Mouse (Mus musculus) myocyte (in vitro differentiated cells): ENCODE results near the gene Ticam1. TPM values are rescaled to one million over a fixed set of nuclear protein-coding genes. Genes with fewer than 3 reads are reported as not detected.
A peak's percentile ranks its signal among the peaks of the same experiment; 100 is the strongest.

ENCODE experiments used
- H3K27me3 ChIP-seq: one replicate; pipeline ENCODE4 v1.6.1; 2011; ENCODE audit not compliant: control insufficient read depth, insufficient read depth, insufficient read length
- H3K36me3 ChIP-seq: one replicate; pipeline ENCODE4 v1.6.1; 2011; ENCODE audit not compliant: control insufficient read depth, insufficient read depth
- H3K4me2 ChIP-seq: one replicate; pipeline ENCODE4 v1.6.1; 2011; ENCODE audit warnings: low read depth, control low read depth
- H3K4me3 ChIP-seq: one replicate; pipeline ENCODE4 v1.5.1; 2011; ENCODE audit warnings: mild to moderate bottlenecking, control low read depth, moderate library complexity
- H3K79me2 ChIP-seq: one replicate; pipeline ENCODE4 v1.6.1; 2011; ENCODE audit not compliant: control insufficient read depth, insufficient read depth
- H3ac ChIP-seq: one replicate; pipeline ENCODE4 v1.6.1; 2011; ENCODE audit not compliant: control insufficient read depth, insufficient read length
- CEBPB ChIP-seq: IDR thresholded peaks from 2 replicates; pipeline ENCODE4 v1.6.1; 2011; ENCODE audit warnings: mild to moderate bottlenecking, moderate library complexity; ENCODE audit not compliant: poor library complexity, insufficient read depth, severe bottlenecking
- E2F4 ChIP-seq: IDR thresholded peaks from one replicate; pipeline ENCODE4 v1.6.1; 2011; ENCODE audit warnings: mild to moderate bottlenecking, control low read depth, moderate library complexity; ENCODE audit not compliant: insufficient read depth
- MAX ChIP-seq: IDR thresholded peaks from one replicate; pipeline ENCODE4 v1.6.1; 2011; ENCODE audit warnings: low read depth, mild to moderate bottlenecking, control low read depth
- MYOD1 ChIP-seq, 3 experiments: IDR thresholded peaks; one replicate each; pipeline ENCODE4 v1.6.1; 2011; ENCODE audit warnings: control low read depth in 2 of 3, low read depth in 2 of 3, mild to moderate bottlenecking in 2 of 3, moderate library complexity in 1 of 3; ENCODE audit not compliant: insufficient read length in 2 of 3, control insufficient read depth in 1 of 3
- MYOG ChIP-seq, 3 experiments: IDR thresholded peaks; one replicate each; pipeline ENCODE4 v1.6.1; 2011; ENCODE audit warnings: control low read depth in 2 of 3, low read depth in 2 of 3, mild to moderate bottlenecking in 2 of 3; ENCODE audit not compliant: insufficient read length in 2 of 3, control insufficient read depth in 1 of 3, insufficient read depth in 1 of 3
- POLR2A ChIP-seq: IDR thresholded peaks from one replicate; pipeline ENCODE4 v1.6.1; 2011; ENCODE audit warnings: low read depth, mild to moderate bottlenecking, control low read depth, moderate library complexity; ENCODE audit not compliant: insufficient read length
- POLR2AphosphoS2 ChIP-seq: IDR thresholded peaks from one replicate; pipeline ENCODE4 v1.6.1; 2011; ENCODE audit warnings: low read depth, control low read depth; ENCODE audit not compliant: insufficient read length
- REST ChIP-seq: IDR thresholded peaks from one replicate; pipeline ENCODE4 v1.6.1; 2011; ENCODE audit warnings: mild to moderate bottlenecking, control low read depth, moderate library complexity; ENCODE audit not compliant: insufficient read depth, insufficient read length
- SRF ChIP-seq: IDR thresholded peaks from one replicate; pipeline ENCODE4 v1.6.1; 2011; ENCODE audit warnings: low read depth; ENCODE audit not compliant: control insufficient read depth, insufficient read length
- TCF12 ChIP-seq: IDR thresholded peaks from one replicate; pipeline ENCODE4 v1.6.1; 2011; ENCODE audit warnings: mild to moderate bottlenecking, control low read depth; ENCODE audit not compliant: poor library complexity, insufficient read depth, severe bottlenecking
- TCF3 ChIP-seq: IDR thresholded peaks from one replicate; pipeline ENCODE4 v1.6.1; 2011; ENCODE audit warnings: low read depth, control low read depth; ENCODE audit not compliant: insufficient read length
- USF1 ChIP-seq: IDR thresholded peaks from one replicate; pipeline ENCODE4 v1.6.1; 2011; ENCODE audit warnings: low read depth, mild to moderate bottlenecking, control low read depth, moderate library complexity
- polyA plus RNA-seq: library from polyadenylated mRNA; unstranded; fragments of >200 nt; fragmentation: generic; extraction: Trizol; gene quantifications from one replicate; pipeline ENCODE4 v1.2.1, GENCODE M21; 2012; ENCODE audit warnings: missing spikeins

Ticam1 gene
- polyA plus RNA-seq, 1 experiment = 9.1 TPM

DNA sequence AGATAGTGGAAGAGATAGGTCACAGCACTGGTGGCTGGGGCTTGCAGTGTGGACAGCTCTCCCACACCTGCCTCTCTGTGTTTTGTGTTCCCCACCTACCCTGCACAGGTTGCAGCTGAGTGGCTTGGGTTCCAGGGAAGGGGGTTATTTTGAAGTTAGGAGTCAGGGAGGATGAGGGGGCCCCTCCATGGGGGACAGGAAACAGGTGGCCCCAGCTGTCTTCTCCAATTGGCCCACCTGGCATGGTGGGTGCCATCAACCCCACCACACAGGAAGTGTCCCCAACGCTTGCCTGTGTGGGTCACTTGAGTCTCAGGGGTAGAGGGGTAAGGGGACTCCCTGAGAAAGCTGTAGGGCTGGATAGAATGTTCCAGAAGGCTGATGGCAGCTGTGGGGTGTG lies 16.7 kb upstream of the Ticam1 start:
- no peak overlapping the region for H3K4me3 ChIP-seq
- TF ChIP-seq MYOD1 (IDR thresholded peaks at IDR 0.05; ENCODE audit: control insufficient read depth in 1 of 3, insufficient read length in 2 of 3, low read depth in 2 of 3) (peak in 1 of 3 experiments; percentile 25), E2F4 (no peak), MYOG (IDR thresholded peaks at IDR 0.05; ENCODE audit: control insufficient read depth in 1 of 3, insufficient read depth in 1 of 3, insufficient read length in 2 of 3, low read depth in 2 of 3) (peak in 1 of 3 experiments; percentile 33)

DNA sequence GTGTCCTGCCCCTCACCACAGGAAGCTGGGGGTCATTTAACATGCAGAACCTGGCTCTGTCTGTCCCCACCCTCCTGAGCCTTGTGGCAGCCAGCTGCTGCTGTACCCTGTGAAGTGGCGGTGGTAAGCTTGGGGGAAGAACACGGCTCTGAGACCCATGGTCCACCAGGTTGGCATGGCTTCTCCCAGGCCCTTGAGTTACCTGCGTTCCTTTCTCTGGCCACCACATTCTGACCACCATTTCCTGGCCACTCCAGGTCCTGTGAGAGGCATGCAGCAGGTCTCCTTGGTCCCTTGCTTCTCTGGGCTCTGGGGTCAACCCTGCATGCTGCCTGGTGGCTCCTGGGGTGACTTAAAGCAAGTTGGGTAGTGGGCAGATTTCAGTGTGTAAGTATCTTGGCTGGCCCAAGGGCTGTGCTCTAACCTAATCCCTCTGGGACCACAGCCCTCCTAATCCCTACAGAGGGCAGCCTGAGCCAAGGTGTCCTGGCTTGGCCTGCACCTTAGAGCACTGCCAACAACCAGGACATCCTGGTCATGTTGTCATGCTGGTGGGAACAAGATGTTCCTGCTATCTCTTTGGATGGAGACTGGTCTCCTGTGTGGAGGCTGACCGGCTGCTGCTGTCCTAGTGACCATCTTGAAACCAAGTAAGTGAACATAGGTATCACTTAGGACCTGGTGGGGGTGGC lies 16.1 kb upstream of the Ticam1 start, which contains the start of gene Plin3:
TSS of gene Plin3 (minus strand) at position 343 of the 692 bp plus-strand sequence.
- Histone ChIP-seq H3K4me3 (no peak within 1 kb of the TSS), H3ac (no peak within 1 kb of the TSS), H3K4me2 (no peak within 1 kb of the TSS), H3K36me3 (no peaks in the 10 kb centered on the region), H3K27me3 (no peaks in the 10 kb centered on the region), H3K79me2 (peaks cover 11% of the 10 kb centered on the region)
- TF ChIP-seq MYOG (IDR thresholded peaks at IDR 0.05; ENCODE audit: control insufficient read depth in 1 of 3, insufficient read depth in 1 of 3, insufficient read length in 2 of 3, low read depth in 2 of 3) = no peak
- TF ChIP-seq TCF12 = no peak
- TF ChIP-seq TCF3 = no peak
- TF ChIP-seq POLR2A = no peak
- no peak for TF ChIP-seq MYOD1 (IDR thresholded peaks at IDR 0.05; ENCODE audit: control insufficient read depth in 1 of 3, insufficient read length in 2 of 3, low read depth in 2 of 3)
- TF ChIP-seq REST = no peak
- no peak for TF ChIP-seq CEBPB
- no peak for TF ChIP-seq MAX
- no peak for TF ChIP-seq E2F4

More for the DNA sequence above, 16.7 kb upstream of the Ticam1 start:
- Histone ChIP-seq H3K79me2 (peaks cover 5% of the 10 kb centered on the region), H3K27me3 (no peaks in the 10 kb centered on the region), H3K4me2 (no peak overlapping the region), H3ac (no peak overlapping the region), H3K36me3 (no peaks in the 10 kb centered on the region)

DNA sequence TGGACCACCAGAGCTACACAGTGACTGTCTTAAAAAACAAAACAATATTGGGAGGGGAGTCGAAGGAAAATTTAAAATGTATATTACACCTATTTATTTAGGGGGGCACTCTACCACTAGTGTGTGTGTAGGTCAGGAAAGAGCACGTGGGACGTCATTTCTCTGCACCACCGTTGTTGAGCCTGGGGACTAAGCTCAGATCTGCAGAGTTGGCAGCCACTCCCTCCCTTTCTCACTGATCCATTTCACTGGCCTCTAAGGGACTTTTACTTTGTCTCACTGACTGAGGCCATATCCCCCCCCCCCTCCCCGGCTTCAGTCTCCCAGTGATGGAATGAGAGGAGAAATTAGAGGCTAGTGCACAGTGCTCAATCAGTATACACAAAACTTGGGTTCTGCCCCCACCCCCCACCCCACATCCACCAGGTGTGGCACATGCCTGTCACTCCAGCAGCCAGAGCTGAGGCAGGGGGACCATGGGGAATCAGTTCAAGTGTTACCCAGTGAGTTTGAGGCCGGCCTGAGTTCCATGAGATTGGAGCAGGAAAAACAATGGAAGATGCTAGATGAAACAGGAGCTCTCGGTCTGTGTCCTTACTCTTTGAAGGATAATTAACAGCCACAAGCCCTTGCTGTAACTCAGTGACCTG lies 15.4 kb upstream of the Ticam1 start:
- H3K36me3 ChIP-seq = no peaks in the 10 kb centered on the region
- H3K27me3 ChIP-seq = no peaks in the 10 kb centered on the region
- peaks cover 12% of the 10 kb centered on the region for H3K79me2 ChIP-seq
- H3K4me2 ChIP-seq = peak overlapping the region; percentile 99
- H3ac ChIP-seq = no peak overlapping the region
- TF ChIP-seq MYOD1 (IDR thresholded peaks at IDR 0.05; ENCODE audit: control insufficient read depth in 1 of 3, insufficient read length in 2 of 3, low read depth in 2 of 3) = no peak
- TF ChIP-seq POLR2A = no peak
- TF ChIP-seq TCF3 = no peak
- TF ChIP-seq POLR2AphosphoS2 = no peak
- no peak for TF ChIP-seq REST
- TF ChIP-seq MYOG (IDR thresholded peaks at IDR 0.05; ENCODE audit: control insufficient read depth in 1 of 3, insufficient read depth in 1 of 3, insufficient read length in 2 of 3, low read depth in 2 of 3) = no peak
- TF ChIP-seq E2F4 = no peak
- no peak for TF ChIP-seq SRF
- no peak for TF ChIP-seq CEBPB
- TF ChIP-seq USF1 = no peak
- no peak for TF ChIP-seq TCF12
- TF ChIP-seq MAX = no peak
- H3K4me3 ChIP-seq = no peak overlapping the region

DNA sequence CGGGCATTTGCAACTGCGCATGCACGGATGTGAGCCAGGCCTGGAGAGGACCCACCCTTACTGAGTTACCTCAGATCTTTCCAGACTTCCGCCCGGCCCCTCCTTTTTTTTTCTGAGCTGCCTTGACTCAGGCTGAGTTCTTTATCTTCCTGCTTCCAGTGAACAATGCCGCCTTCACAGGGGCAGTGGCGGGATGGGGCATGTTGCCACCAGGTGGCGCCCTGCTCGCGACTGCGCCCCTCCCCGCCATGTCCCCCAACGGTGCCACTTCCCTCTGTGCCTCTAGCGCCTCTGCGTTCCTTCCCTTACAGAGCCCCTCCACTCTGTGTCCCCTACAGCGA lies 14.6 kb upstream of the Ticam1 start:
- no peaks in the 10 kb centered on the region for H3K27me3 ChIP-seq
- H3K4me3 ChIP-seq = peak overlapping the region; percentile 51
- H3K36me3 ChIP-seq = no peaks in the 10 kb centered on the region
- H3K79me2 ChIP-seq = peaks cover 12% of the 10 kb centered on the region
- TF ChIP-seq POLR2A = peak; percentile 88
- TF ChIP-seq CEBPB = no peak
- peak in 1 of 3 experiments; percentile 31 for TF ChIP-seq MYOD1 (IDR thresholded peaks at IDR 0.05; ENCODE audit: control insufficient read depth in 1 of 3, insufficient read length in 2 of 3, low read depth in 2 of 3)
- no peak for TF ChIP-seq SRF
- no peak for TF ChIP-seq REST
- TF ChIP-seq USF1 = no peak
- TF ChIP-seq POLR2AphosphoS2 = peak; percentile 76
- TF ChIP-seq MYOG (IDR thresholded peaks at IDR 0.05; ENCODE audit: control insufficient read depth in 1 of 3, insufficient read depth in 1 of 3, insufficient read length in 2 of 3, low read depth in 2 of 3) = peak in 1 of 3 experiments; percentile 18
- no peak for TF ChIP-seq E2F4
- TF ChIP-seq TCF3 = no peak
- no peak for TF ChIP-seq TCF12
- no peak overlapping the region for H3ac ChIP-seq
- peak overlapping the region; percentile 99 for H3K4me2 ChIP-seq
